Mouse (Mus musculus) stomach, embryonic 15.5 days (tissue): Measurements from ENCODE around the gene Ctnnbl1. TPM values are rescaled to one million over a fixed set of nuclear protein-coding genes. Genes with fewer than 3 reads are reported as not detected.

Experiments
- ATAC-seq: fragments of 200-750 bp; cut with Nextera tagmentation; 2 replicates; pipeline ENCODE4 v1.8.0; 2017; ENCODE audit warnings: low read depth, moderate number of reproducible peaks, moderate TSS enrichment; ENCODE audit not compliant: insufficient read depth, low FRiP score
- H3K27ac ChIP-seq: fragments of 300-500 bp; sonication (generic); 2 replicates; pipeline ENCODE4 v1.5.1; 2015; ENCODE audit warnings: mild to moderate bottlenecking, inconsistent platforms
- H3K27me3 ChIP-seq: fragments of 300-500 bp; sonication (generic); replicated peaks from 2 replicates; pipeline ENCODE4 v1.6.1; 2015; ENCODE audit warnings: inconsistent platforms
- H3K36me3 ChIP-seq: fragments of 300-500 bp; sonication (generic); 2 replicates; pipeline ENCODE4 v1.6.1; 2015; ENCODE audit warnings: inconsistent platforms
- H3K4me1 ChIP-seq: fragments of 300-500 bp; sonication (generic); 2 replicates; pipeline ENCODE4 v1.6.1; 2015; ENCODE audit warnings: inconsistent platforms
- H3K4me2 ChIP-seq: fragments of 300-500 bp; sonication (generic); 2 replicates; pipeline ENCODE4 v1.6.1; 2015; ENCODE audit warnings: mild to moderate bottlenecking, inconsistent platforms
- H3K4me3 ChIP-seq: fragments of 300-500 bp; sonication (generic); replicated peaks from 2 replicates; pipeline ENCODE4 v1.5.1; 2015; ENCODE audit warnings: inconsistent platforms
- H3K9ac ChIP-seq: fragments of 300-500 bp; sonication (generic); 2 replicates; pipeline ENCODE4 v1.6.1; 2015; ENCODE audit warnings: inconsistent platforms
- H3K9me3 ChIP-seq: fragments of 300-500 bp; sonication (generic); 2 replicates; pipeline ENCODE4 v1.6.1; 2016; ENCODE audit warnings: inconsistent platforms
- WGBS: fragments of 180-500 bp; shearing (Covaris S2); methylation state at CpG from one replicate; pipeline ENCODE4 v1.1.7; 2015; 5-methylcytosine and 5-hydroxymethylcytosine counted together
- polyA plus RNA-seq: library from polyadenylated mRNA; unstranded; fragments of >200 nt; fragmentation: Nextera tagmentation; extraction: Ambion mirVana; gene quantifications from 2 replicates; pipeline ENCODE4 v1.2.1, GENCODE M21; 2015

Ctnnbl1 gene
- polyA plus RNA-seq, 1 experiment from 2014 or later: 45.5 TPM

GRCm38 (mm10) chr2:157801505-157802357 is 64.5 kb downstream of the Ctnnbl1 start:
- Histone ChIP-seq H3K36me3 (no peaks in the 10 kb centered on the region), H3K27ac (no peak overlapping the region), H3K4me2 (no peak overlapping the region), H3K4me1 (no peaks in the 10 kb centered on the region; the same call in 1 of the 2 replicates), H3K9ac (no peak overlapping the region), H3K27me3 (no peaks in the 10 kb centered on the region), H3K9me3 (no peaks in the 10 kb centered on the region), H3K4me3 (no peak overlapping the region)
- no peak for ATAC-seq
- WGBS: 47% methylated on average over 8 of the region's 8 CpGs

GRCm38 (mm10) chr2:157802666-157803065 is 65.5 kb downstream of the Ctnnbl1 start:
- Histone ChIP-seq H3K36me3 (no peaks in the 10 kb centered on the region), H3K4me2 (no peak overlapping the region), H3K9ac (no peak overlapping the region), H3K27me3 (no peaks in the 10 kb centered on the region), H3K4me1 (no peaks in the 10 kb centered on the region; the same call in 1 of the 2 replicates), H3K9me3 (no peaks in the 10 kb centered on the region), H3K27ac (no peak overlapping the region), H3K4me3 (no peak overlapping the region)
- ATAC-seq: no peak
- WGBS: 93% methylated on average over 5 of the region's 5 CpGs

- no peaks in the 10 kb centered on the region for H3K9me3 ChIP-seq
- no peak overlapping the region for H3K9ac ChIP-seq
- H3K4me3 ChIP-seq: no peak overlapping the region
- no peak for ATAC-seq
- H3K27ac ChIP-seq: no peak overlapping the region
- no peak overlapping the region for H3K4me2 ChIP-seq
- no peaks in the 10 kb centered on the region for H3K27me3 ChIP-seq
- H3K4me1 ChIP-seq: no peaks in the 10 kb centered on the region; the same call in 1 of the 2 replicates
- H3K36me3 ChIP-seq: no peaks in the 10 kb centered on the region
- WGBS: 80% methylated on average over 3 of the region's 3 CpGs
Observed at GRCm38 (mm10) chr2:157804388-157804787, 67.2 kb downstream of the Ctnnbl1 start.

- no peaks in the 10 kb centered on the region for H3K36me3 ChIP-seq
- H3K9me3 ChIP-seq: no peaks in the 10 kb centered on the region
- no peaks in the 10 kb centered on the region; the same call in 1 of the 2 replicates for H3K4me1 ChIP-seq
- no peaks in the 10 kb centered on the region for H3K27me3 ChIP-seq
- H3K4me3 ChIP-seq: no peak overlapping the region
- no peak for ATAC-seq
- H3K4me2 ChIP-seq: no peak overlapping the region
- no peak overlapping the region for H3K9ac ChIP-seq
- WGBS: 54% methylated on average over 3 of the region's 3 CpGs
- H3K27ac ChIP-seq: no peak overlapping the region
Observed at GRCm38 (mm10) chr2:157805091-157805490, 67.9 kb downstream of the Ctnnbl1 start.

DNA sequence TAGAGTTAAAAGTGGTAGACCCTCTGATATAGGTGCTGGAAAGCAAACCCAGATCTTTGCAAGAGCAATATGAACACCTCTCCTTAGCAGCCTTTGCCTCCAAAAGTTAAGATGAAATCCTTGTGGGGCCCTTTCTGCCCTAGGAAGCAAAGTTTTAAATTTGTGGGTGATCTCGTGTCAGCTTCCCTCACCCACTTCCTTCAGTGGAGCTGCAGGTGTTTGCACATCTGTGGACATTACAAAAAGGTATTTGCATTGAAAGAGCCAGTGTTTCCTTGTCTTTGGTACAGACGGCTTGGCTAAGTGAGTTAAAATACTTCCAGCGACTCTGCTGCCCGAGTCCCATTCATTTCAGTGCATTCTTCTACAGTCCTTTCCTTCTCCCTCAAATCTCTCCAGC is 69.9 kb downstream of the Ctnnbl1 start:
- Histone ChIP-seq H3K9ac (no peak overlapping the region), H3K36me3 (0 out of 2 replicates have a peak, but pooled peaks cover under 1% of the 10 kb centered on the region), H3K4me1 (no peaks in the 10 kb centered on the region), H3K27me3 (no peaks in the 10 kb centered on the region), H3K4me3 (no peak overlapping the region), H3K27ac (no peak overlapping the region), H3K4me2 (no peak overlapping the region), H3K9me3 (no peaks in the 10 kb centered on the region)
- WGBS: 64% methylated on average over 4 of the region's 4 CpGs
- no peak for ATAC-seq

DNA sequence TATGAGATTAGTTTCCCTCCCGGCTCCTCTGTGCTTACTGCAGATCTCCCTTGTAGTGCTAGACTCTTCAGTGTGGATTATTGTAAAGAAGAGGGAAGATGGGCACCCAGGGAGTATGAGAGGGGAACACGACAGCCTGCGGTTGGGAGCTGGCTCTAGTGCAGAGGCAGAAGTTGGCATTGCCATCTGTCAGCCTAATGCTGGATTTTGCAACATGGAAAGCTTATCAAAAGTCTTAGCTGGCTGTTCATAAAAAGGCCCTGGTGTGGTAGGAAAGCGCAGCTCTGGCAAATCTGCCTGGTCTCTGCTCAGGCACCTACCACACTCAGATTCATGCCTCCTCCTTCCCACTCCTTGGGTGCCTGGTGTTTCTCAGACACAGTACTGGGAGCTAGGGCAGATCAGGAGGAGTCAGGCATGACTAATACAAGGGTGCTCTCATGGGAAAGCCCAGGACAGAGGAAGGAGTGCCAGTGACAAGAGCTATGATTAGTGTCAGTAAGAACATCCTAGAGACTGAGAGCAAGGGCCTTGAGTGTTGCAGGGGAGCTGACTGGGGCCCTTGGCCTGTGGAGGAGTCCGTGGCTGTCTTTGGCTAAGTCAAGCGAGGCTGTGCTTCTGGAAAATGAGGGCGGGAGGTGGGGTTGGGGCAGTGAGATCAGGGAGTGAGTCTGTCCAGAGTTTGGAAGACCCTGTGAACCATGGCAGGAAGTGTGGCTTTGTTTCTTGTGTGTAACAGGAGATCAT is 70.6 kb downstream of the Ctnnbl1 start:
- no peaks in the 10 kb centered on the region for H3K9me3 ChIP-seq
- 78% methylated on average over 7 of the region's 7 CpGs for WGBS
- no peak overlapping the region for H3K4me2 ChIP-seq
- H3K4me1 ChIP-seq: no peaks in the 10 kb centered on the region
- no peak overlapping the region for H3K4me3 ChIP-seq
- H3K9ac ChIP-seq: no peak overlapping the region
- ATAC-seq: no peak
- H3K36me3 ChIP-seq: 0 out of 2 replicates have a peak, but pooled peaks cover 5% of the 10 kb centered on the region
- H3K27ac ChIP-seq: no peak overlapping the region
- H3K27me3 ChIP-seq: no peaks in the 10 kb centered on the region

DNA sequence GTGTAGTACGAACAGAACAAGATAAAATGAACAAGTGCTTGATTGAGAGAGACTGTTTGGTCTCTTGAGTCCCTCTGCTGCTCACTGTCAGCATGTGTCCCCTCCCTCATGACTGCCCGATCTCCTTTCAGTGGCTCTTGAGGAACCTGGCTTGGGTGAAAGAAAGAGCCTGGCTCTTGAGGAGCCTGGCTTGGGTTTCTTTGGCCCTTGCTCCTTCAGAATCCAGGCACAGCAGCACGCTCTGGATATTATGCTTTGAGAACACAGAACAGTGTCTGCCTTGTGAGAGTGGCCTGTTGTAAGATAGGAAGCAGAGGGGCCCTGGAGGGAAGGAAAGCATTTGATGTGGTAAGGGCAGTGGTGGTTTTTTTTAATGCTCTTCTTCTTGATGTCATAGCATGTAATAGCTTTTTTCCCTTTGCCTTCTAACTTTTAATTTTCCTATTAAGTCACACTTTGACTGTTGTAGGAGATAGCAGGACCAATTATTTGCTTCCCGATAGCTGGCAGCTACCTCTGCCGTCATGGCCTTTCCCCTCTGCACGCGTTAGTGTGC is 71.2 kb downstream of the Ctnnbl1 start:
- no peak overlapping the region for H3K9ac ChIP-seq

GRCm38 (mm10) chr2:157809341-157809740 is 72.1 kb downstream of the Ctnnbl1 start:
- Histone ChIP-seq H3K27me3 (no peaks in the 10 kb centered on the region), H3K4me3 (no peak overlapping the region), H3K4me1 (no peaks in the 10 kb centered on the region), H3K4me2 (no peak overlapping the region), H3K9me3 (no peaks in the 10 kb centered on the region), H3K36me3 (peaks cover 5% of the 10 kb centered on the region; the same call in 1 of the 2 replicates), H3K9ac (no peak overlapping the region), H3K27ac (no peak overlapping the region)
- ATAC-seq: no peak
- WGBS: 91% methylated on average over 6 of the region's 6 CpGs

More for the DNA sequence above, 71.2 kb downstream of the Ctnnbl1 start:
- Histone ChIP-seq H3K36me3 (peaks cover 5% of the 10 kb centered on the region; the same call in 1 of the 2 replicates), H3K27ac (no peak overlapping the region), H3K4me2 (no peak overlapping the region), H3K9me3 (no peaks in the 10 kb centered on the region), H3K27me3 (no peaks in the 10 kb centered on the region), H3K4me3 (no peak overlapping the region), H3K4me1 (no peaks in the 10 kb centered on the region)
- WGBS: 75% methylated on average over 7 of the region's 7 CpGs
- ATAC-seq: no peak

DNA sequence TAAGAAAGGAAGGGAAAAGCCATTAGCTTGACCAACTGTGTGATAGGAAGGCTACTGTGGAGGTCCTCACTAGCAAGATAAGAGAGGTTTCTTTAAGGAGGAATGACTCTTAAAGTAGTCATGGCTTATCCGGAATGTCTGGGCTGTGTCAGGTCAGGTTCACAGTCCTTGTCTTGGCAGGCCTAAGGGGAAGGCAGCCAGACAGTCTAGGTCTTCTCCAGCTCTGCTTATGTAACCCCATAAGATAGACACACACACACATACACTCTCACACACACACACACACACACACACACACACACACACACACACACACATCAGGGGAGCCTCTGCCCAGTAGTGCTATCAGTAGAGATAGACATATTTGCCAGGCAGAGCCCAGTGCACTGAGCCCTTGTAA is 73.5 kb downstream of the Ctnnbl1 start:
- Histone ChIP-seq H3K4me1 (no peaks in the 10 kb centered on the region), H3K27me3 (no peaks in the 10 kb centered on the region), H3K9ac (no peak overlapping the region), H3K4me3 (no peak overlapping the region), H3K27ac (no peak overlapping the region), H3K4me2 (no peak overlapping the region), H3K9me3 (no peaks in the 10 kb centered on the region), H3K36me3 (peaks cover 7% of the 10 kb centered on the region; the same call in 1 of the 2 replicates)
- ATAC-seq: no peak
- 73% methylated on average over 1 of the region's 1 CpGs for whole genome bisulfite sequencing

- Histone ChIP-seq H3K9me3 (no peaks in the 10 kb centered on the region), H3K27ac (no peak overlapping the region), H3K9ac (no peak overlapping the region), H3K4me1 (no peaks in the 10 kb centered on the region), H3K27me3 (no peaks in the 10 kb centered on the region), H3K36me3 (peaks cover 7% of the 10 kb centered on the region; the same call in 1 of the 2 replicates), H3K4me3 (no peak overlapping the region), H3K4me2 (no peak overlapping the region)
- ATAC-seq: no peak
- WGBS: 95% methylated on average over 4 of the region's 4 CpGs
Observed at GRCm38 (mm10) chr2:157813121-157813520, 75.9 kb downstream of the Ctnnbl1 start.

DNA sequence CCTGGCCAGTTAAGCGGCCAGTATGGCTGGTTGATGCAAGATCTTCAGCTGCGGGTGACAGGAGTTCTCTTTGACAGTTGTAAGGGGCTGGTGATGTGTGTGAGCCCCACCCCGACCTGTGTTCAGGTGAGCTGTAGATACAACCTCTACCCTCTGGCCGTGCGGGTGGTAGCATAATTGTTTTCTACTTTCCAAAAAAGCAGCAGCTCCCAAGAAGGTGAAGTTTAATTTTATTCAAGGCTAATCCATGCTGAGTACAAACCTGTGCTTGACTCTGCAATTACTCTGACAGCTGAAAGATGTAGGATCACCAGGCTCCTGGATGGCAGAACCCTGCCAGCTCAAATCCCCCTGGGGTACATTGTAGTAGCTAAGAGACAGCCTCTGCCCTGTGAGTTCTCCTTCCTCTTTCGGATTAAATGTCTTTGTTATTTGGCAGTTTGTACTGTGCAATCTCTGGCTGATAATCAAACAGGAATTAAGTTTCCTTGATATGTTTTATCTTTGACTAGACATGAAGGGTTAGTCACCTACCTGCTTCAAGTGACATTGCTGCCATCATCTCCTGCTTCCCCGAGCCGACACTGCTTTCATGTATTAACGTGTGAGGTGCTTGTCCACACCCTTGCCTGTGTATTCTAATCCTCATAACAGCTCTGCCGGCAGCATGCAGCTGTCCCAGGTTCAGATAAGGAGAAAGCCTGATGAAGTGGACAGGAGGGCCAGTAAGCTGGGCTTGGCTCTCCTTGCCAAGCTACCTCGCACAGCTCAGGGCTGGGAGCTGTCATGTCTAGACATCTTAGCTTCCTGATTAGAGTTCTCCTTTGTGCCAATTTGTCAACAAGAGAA is 77.1 kb downstream of the Ctnnbl1 start:
- no peaks in the 10 kb centered on the region for H3K27me3 ChIP-seq
- WGBS: 69% methylated on average over 11 of the region's 11 CpGs

More for the DNA sequence above, 77.1 kb downstream of the Ctnnbl1 start:
- no peak overlapping the region for H3K27ac ChIP-seq
- peaks cover 7% of the 10 kb centered on the region; the same call in 1 of the 2 replicates for H3K36me3 ChIP-seq
- no peak overlapping the region for H3K4me2 ChIP-seq
- H3K4me1 ChIP-seq: no peaks in the 10 kb centered on the region
- no peaks in the 10 kb centered on the region for H3K9me3 ChIP-seq
- H3K4me3 ChIP-seq: no peak overlapping the region
- no peak overlapping the region for H3K9ac ChIP-seq
- ATAC-seq: no peak
